ENCODE assay signal across 14 mouse cellular contexts in the genomic region with DNA sequence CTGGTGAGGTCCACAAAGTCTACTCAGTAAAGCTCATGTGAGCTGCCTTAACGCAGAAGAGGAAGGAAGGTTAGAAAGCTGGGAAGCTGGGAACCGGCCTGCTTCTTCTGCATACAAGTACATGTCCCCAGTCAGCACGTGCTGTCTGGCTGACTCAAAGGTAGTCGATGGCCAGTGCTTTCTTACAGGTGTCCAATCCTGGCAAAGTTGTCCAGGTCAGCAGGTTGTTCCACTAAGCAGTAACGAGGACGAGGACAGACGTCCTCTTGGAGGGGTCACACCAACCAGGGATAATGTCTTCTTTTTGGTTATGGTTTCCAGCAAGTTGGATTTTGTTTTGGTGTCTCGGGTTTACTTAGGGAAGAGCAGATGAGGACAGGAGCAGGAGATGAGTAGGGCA. TPM values are rescaled to one million over a fixed set of nuclear protein-coding genes. Genes with fewer than 3 reads are reported as not detected.
DNase-seq lines count a peak whose midpoint lies in the region; ATAC-seq lines count a peak whose summit lies in the region.
"Had no signal": no experiment of that assay in that cellular context is flagged by ENCODE, and none has a peak within 500 bp of the region (broad histone marks: within the 10 kb centered on the region; RNA-seq: fewer than 3 reads in every experiment).

No protein-coding gene starts in this region.

- peaks cover 16% of the 10 kb centered on the region for H3K4me1 ChIP-seq in forebrain, embryonic 10.5 days
- H3K4me1 ChIP-seq in forebrain, embryonic 13.5 days, result peaks cover 11% of the 10 kb centered on the region
- H3K4me1 ChIP-seq in stomach, embryonic 16.5 days (ENCODE audit: control insufficient read depth, insufficient read depth, low read length), result peaks cover 36% of the 10 kb centered on the region

- no peak overlapping the region for H3K4me3 ChIP-seq in forebrain, embryonic 10.5 days
- H3K4me3 ChIP-seq in forebrain, embryonic 13.5 days, result no peak overlapping the region
- peak overlapping the region; percentile 71 for H3K4me3 ChIP-seq in stomach, embryonic 16.5 days (replicated peaks; ENCODE audit: low read length)
- H3K4me3 ChIP-seq: embryonic facial prominence, embryonic 13.5 days; left cerebral cortex, adult 2 months had no signal

- no peak overlapping the region for H3K9ac ChIP-seq in forebrain, embryonic 13.5 days
- peak overlapping the region; percentile 95 for H3K9ac ChIP-seq in stomach, embryonic 16.5 days (ENCODE audit: low read length)
- H3K9ac ChIP-seq: embryonic facial prominence, embryonic 13.5 days had no signal

- ATAC-seq in forebrain, embryonic 13.5 days, result no peak
- no peak for ATAC-seq in stomach, embryonic 16.5 days (ENCODE audit: insufficient read depth, low FRiP score)

- peak; percentile 52 for DNase-seq in forebrain, embryonic 10.5 days (ENCODE audit: extremely low spot score, low spot score)
- peak; percentile 18 to 25 for DNase-seq in lung, postnatal 4 days
- no peak for DNase-seq in lung, postnatal 10 days
- DNase-seq in kidney, postnatal 4 days, result peak; percentile 38 to 49
- DNase-seq in left cerebral cortex, adult 8-10 months (ENCODE audit: low spot score in 2 of 2), result no peak
- no peak for DNase-seq in retina, embryonic 14.5 days (ENCODE audit: low spot score)
- DNase-seq: heart, postnatal 10 days had no signal

- peaks cover 100% of the 10 kb centered on the region for H3K27me3 ChIP-seq in forebrain, embryonic 10.5 days (ENCODE audit: poor library complexity, severe bottlenecking)
- H3K27me3 ChIP-seq in forebrain, embryonic 13.5 days, result peaks cover 100% of the 10 kb centered on the region
- 0 out of 2 replicates have a peak, but pooled peaks cover 5% of the 10 kb centered on the region for H3K27me3 ChIP-seq in stomach, embryonic 16.5 days (ENCODE audit: control insufficient read depth, insufficient read depth, low read length)

- WGBS in forebrain, embryonic 10.5 days, result 8% methylated on average over 8 of the region's 8 CpGs
- WGBS in forebrain, embryonic 13.5 days, result 2% methylated on average over 8 of the region's 8 CpGs
- WGBS in stomach, embryonic 16.5 days, result 20% methylated on average over 8 of the region's 8 CpGs

- no peak overlapping the region for H3K4me2 ChIP-seq in forebrain, embryonic 13.5 days
- peak overlapping the region; percentile 94 for H3K4me2 ChIP-seq in stomach, embryonic 16.5 days (ENCODE audit: low read depth, low read length)
- H3K4me2 ChIP-seq: embryonic facial prominence, embryonic 13.5 days had no signal

- H3K9me3 ChIP-seq in forebrain, embryonic 10.5 days, result no peaks in the 10 kb centered on the region
- no peaks in the 10 kb centered on the region for H3K9me3 ChIP-seq in forebrain, embryonic 13.5 days (replicated peaks)
- no peaks in the 10 kb centered on the region for H3K9me3 ChIP-seq in stomach, embryonic 16.5 days (replicated peaks; ENCODE audit: control insufficient read depth, low read length)
- H3K9me3 ChIP-seq: embryonic facial prominence, embryonic 13.5 days had no signal

- no peaks in the 10 kb centered on the region for H3K36me3 ChIP-seq in forebrain, embryonic 10.5 days (replicated peaks)
- H3K36me3 ChIP-seq in forebrain, embryonic 13.5 days (ENCODE audit: poor library complexity, severe bottlenecking), result no peaks in the 10 kb centered on the region
- no peaks in the 10 kb centered on the region for H3K36me3 ChIP-seq in stomach, embryonic 16.5 days (ENCODE audit: control insufficient read depth, insufficient read depth, low read length)
- H3K36me3 ChIP-seq: embryonic facial prominence, embryonic 13.5 days; G1E had no signal

- no peak overlapping the region for H3K27ac ChIP-seq in forebrain, embryonic 10.5 days
- no peak overlapping the region for H3K27ac ChIP-seq in forebrain, embryonic 13.5 days
- H3K27ac ChIP-seq in stomach, embryonic 16.5 days (ENCODE audit: low read length), result peak overlapping the region; percentile 96
- H3K27ac ChIP-seq: embryonic facial prominence, embryonic 13.5 days; left cerebral cortex, adult 2 months; macrophage had no signal

RNA-seq across cellular contexts. Expression of gene Hoxa4, which starts 1.6 kb away (rescaled TPM):
- polyA plus RNA-seq in forebrain, embryonic 10.5 days (2016; fragmentation: Nextera tagmentation; extraction: Ambion mirVana), result not detected in 2 replicates
- polyA plus RNA-seq in forebrain, embryonic 13.5 days (2015; fragmentation: Nextera tagmentation; extraction: Ambion mirVana), result not detected in 2 replicates
- 2.5 and 2.8 TPM in 2 replicates for polyA plus RNA-seq in stomach, embryonic 16.5 days (2015; fragmentation: Nextera tagmentation; extraction: Ambion mirVana)
- not detected for total RNA-seq in left cerebral cortex, adult 8-10 months (2022)
- total RNA-seq: G1E; left cerebral cortex, adult 2 months had no signal
- polyA plus RNA-seq: G1E had no signal

RNA-seq across cellular contexts. Expression of gene 5730596B20Rik, which starts 12.6 kb away (rescaled TPM):
- not detected in 2 replicates for polyA plus RNA-seq in forebrain, embryonic 10.5 days (2016; fragmentation: Nextera tagmentation; extraction: Ambion mirVana)
- polyA plus RNA-seq in forebrain, embryonic 13.5 days (2015; fragmentation: Nextera tagmentation; extraction: Ambion mirVana), result not detected in 2 replicates
- 2.1 and 2.6 TPM in 2 replicates for polyA plus RNA-seq in stomach, embryonic 16.5 days (2015; fragmentation: Nextera tagmentation; extraction: Ambion mirVana)
- not detected for total RNA-seq in left cerebral cortex, adult 8-10 months (2022)
- total RNA-seq: left cerebral cortex, adult 2 months had no signal
- polyA plus RNA-seq: G1E; macrophage; spleen, adult 2 months had no signal

RNA-seq across cellular contexts. Expression of gene Hoxa5, which starts 14.5 kb away (rescaled TPM):
- polyA plus RNA-seq in forebrain, embryonic 10.5 days (2016; fragmentation: Nextera tagmentation; extraction: Ambion mirVana), result not detected in 2 replicates
- polyA plus RNA-seq in forebrain, embryonic 13.5 days (2015; fragmentation: Nextera tagmentation; extraction: Ambion mirVana), result not detected in 2 replicates
- 8.8 and 11.0 TPM in 2 replicates for polyA plus RNA-seq in stomach, embryonic 16.5 days (2015; fragmentation: Nextera tagmentation; extraction: Ambion mirVana)
- not detected for total RNA-seq in left cerebral cortex, adult 8-10 months (2022)
- total RNA-seq: left cerebral cortex, adult 2 months had no signal
- polyA plus RNA-seq: G1E had no signal

RNA-seq across cellular contexts. Expression of gene Hoxa6, which starts 18.6 kb away (rescaled TPM):
- not detected in 2 replicates for polyA plus RNA-seq in forebrain, embryonic 10.5 days (2016; fragmentation: Nextera tagmentation; extraction: Ambion mirVana)
- polyA plus RNA-seq in forebrain, embryonic 13.5 days (2015; fragmentation: Nextera tagmentation; extraction: Ambion mirVana), result not detected in 2 replicates
- 1.3 and 1.4 TPM in 2 replicates for polyA plus RNA-seq in stomach, embryonic 16.5 days (2015; fragmentation: Nextera tagmentation; extraction: Ambion mirVana)
- not detected for total RNA-seq in left cerebral cortex, adult 8-10 months (2022)
- total RNA-seq: heart, postnatal 10 days; left cerebral cortex, adult 2 months had no signal
- polyA plus RNA-seq: G1E; macrophage; spleen, adult 2 months had no signal

RNA-seq across cellular contexts. Expression of gene Hoxa3, which starts 23.2 kb away (rescaled TPM):
- polyA plus RNA-seq in forebrain, embryonic 10.5 days (2016; fragmentation: Nextera tagmentation; extraction: Ambion mirVana), result not detected in 2 replicates
- not detected in 2 replicates for polyA plus RNA-seq in forebrain, embryonic 13.5 days (2015; fragmentation: Nextera tagmentation; extraction: Ambion mirVana)
- polyA plus RNA-seq in stomach, embryonic 16.5 days (2015; fragmentation: Nextera tagmentation; extraction: Ambion mirVana), result 6.0 and 7.4 TPM in 2 replicates
- total RNA-seq in left cerebral cortex, adult 8-10 months (2022), result not detected
- total RNA-seq: left cerebral cortex, adult 2 months had no signal
- polyA plus RNA-seq: G1E had no signal

Comparison
In these comparisons a context has a peak if more than half of its experiments do, and no peak if none do; other contexts are left out.
1. DNase-seq: peak in forebrain, embryonic 10.5 days (single experiment), lung, postnatal 4 days (2 of 2) and kidney, postnatal 4 days (2 of 2); none in lung, postnatal 10 days (single experiment), left cerebral cortex, adult 8-10 months (0 of 2) and retina, embryonic 14.5 days (single experiment).